Mouse (Mus musculus) thymus, adult 2 months (tissue): Measurements from ENCODE around the gene Tarbp2.

ENCODE experiments used
- CTCF ChIP-seq: fragments of 200-500 bp; IDR thresholded peaks from 2 replicates; pipeline ENCODE4 v1.5.1; 2012; ENCODE audit warnings: mild to moderate bottlenecking, control low read depth, low read length, moderate library complexity, borderline replicate concordance; ENCODE audit not compliant: control insufficient read depth, poor library complexity, insufficient read depth; ENCODE audit errors: extremely low read depth
- POLR2A ChIP-seq: fragments of 200-500 bp; IDR thresholded peaks from 2 replicates; pipeline ENCODE4 v1.6.1; 2012; ENCODE audit warnings: mild to moderate bottlenecking, low read length, control low read depth, moderate library complexity; ENCODE audit not compliant: control insufficient read depth, poor library complexity, insufficient read depth; ENCODE audit errors: extremely low read depth

GRCm38 (mm10) chr15:102506864-102507263, 11.1 kb upstream of the Tarbp2 start:
- no peak for TF ChIP-seq CTCF
- no peak for TF ChIP-seq POLR2A
